Mouse (Mus musculus) MEL (cell line): ENCODE measurements around the gene Rbm18. TPM values are rescaled to one million over a fixed set of nuclear protein-coding genes. Genes with fewer than 3 reads are reported as not detected.
"Not testable (repeated sequence)": the region's sequence is repeated elsewhere in the genome, so short reads cannot be mapped to it uniquely, and the experiment has no call there.

Experiments used
- DNase-seq: peaks from one replicate; pipeline ENCODE4 v3.0.0; 2011; ENCODE audit warnings: low read depth, low spot score
- H3K27ac ChIP-seq: 2 replicates; pipeline ENCODE4 v1.5.1; 2012; ENCODE audit warnings: low read depth, mild to moderate bottlenecking, control low read depth, low read length, moderate library complexity; ENCODE audit not compliant: control insufficient read depth
- H3K27me3 ChIP-seq, 2 experiments: fragments of 150-350 bp in 1 of 2; sonication (generic) in 1 of 2; 2 replicates each; pipeline ENCODE4 v1.6.1; 2012; ENCODE audit warnings: low read length in 2 of 2, mild to moderate bottlenecking in 2 of 2, improper control_type of control experiment in 1 of 2, moderate library complexity in 1 of 2; ENCODE audit not compliant: insufficient read depth in 2 of 2, control insufficient read depth in 1 of 2
- H3K36me3 ChIP-seq, 2 experiments: 2 replicates each; pipeline ENCODE4 v1.6.1; 2012 to 2014; ENCODE audit warnings: low read length in 2 of 2, improper control_type of control experiment in 1 of 2, inconsistent platforms in 1 of 2, mild to moderate bottlenecking in 1 of 2; ENCODE audit not compliant: insufficient read depth in 2 of 2, control insufficient read depth in 1 of 2
- H3K4me1 ChIP-seq, 2 experiments: fragments of 150-350 bp in 1 of 2; sonication (generic) in 1 of 2; 2 replicates each; pipeline ENCODE4 v1.6.1; 2012; ENCODE audit warnings: low read length in 2 of 2, improper control_type of control experiment in 1 of 2, mild to moderate bottlenecking in 1 of 2; ENCODE audit not compliant: insufficient read depth in 2 of 2, control insufficient read depth in 1 of 2
- H3K4me3 ChIP-seq, 2 experiments: fragments of 150-350 bp in 1 of 2; sonication (generic) in 1 of 2; 2 replicates each; pipeline ENCODE4 v1.5.1; 2012; ENCODE audit warnings: low read depth in 2 of 2, low read length in 2 of 2, mild to moderate bottlenecking in 2 of 2, moderate library complexity in 2 of 2, control low read depth in 1 of 2, improper control_type of control experiment in 1 of 2; ENCODE audit not compliant: control insufficient read depth in 1 of 2, insufficient read depth in 1 of 2
- H3K79me2 ChIP-seq: 2 replicates; pipeline ENCODE4 v1.6.1; 2012; ENCODE audit warnings: mild to moderate bottlenecking, low read length, moderate library complexity; ENCODE audit not compliant: control insufficient read depth, poor library complexity, insufficient read depth
- H3K9ac ChIP-seq: 2 replicates; pipeline ENCODE4 v1.6.1; 2012; ENCODE audit warnings: low read depth, mild to moderate bottlenecking, control low read depth, low read length, moderate library complexity; ENCODE audit not compliant: control insufficient read depth, poor library complexity, severe bottlenecking
- H3K9me3 ChIP-seq: fragments of 150-350 bp; sonication (generic); replicated peaks from 2 replicates; pipeline ENCODE4 v1.6.1; 2012; ENCODE audit warnings: mild to moderate bottlenecking, low read length, improper control_type of control experiment, moderate library complexity; ENCODE audit not compliant: insufficient read depth
- CTCF ChIP-seq, 3 experiments: IDR thresholded peaks in 2 of 3; conservative IDR thresholded peaks in 1 of 3; 2 replicates each; pipeline ENCODE4 v1.5.1; 2011 to 2012; ENCODE audit warnings: low read length in 3 of 3, low read depth in 2 of 3, mild to moderate bottlenecking in 2 of 3, improper control_type of control experiment in 1 of 3, inconsistent platforms in 1 of 3, mixed read lengths in 1 of 3, moderate library complexity in 1 of 3; ENCODE audit not compliant: control insufficient read depth in 1 of 3, insufficient read depth in 1 of 3, poor library complexity in 1 of 3, severe bottlenecking in 1 of 3
- E2F4 ChIP-seq: IDR thresholded peaks from 2 replicates; pipeline ENCODE4 v1.6.1; 2011; ENCODE audit warnings: low read depth, low read length, improper control_type of control experiment, borderline replicate concordance
- ELF1 ChIP-seq: IDR thresholded peaks from 2 replicates; pipeline ENCODE4 v1.6.1; 2014; ENCODE audit warnings: low read depth, mild to moderate bottlenecking, inconsistent platforms, low read length, improper control_type of control experiment, moderate library complexity
- GABPA ChIP-seq: IDR thresholded peaks from 2 replicates; pipeline ENCODE4 v1.6.1; 2012; ENCODE audit warnings: low read depth, mild to moderate bottlenecking, inconsistent platforms, low read length, improper control_type of control experiment, moderate library complexity
- JUND ChIP-seq: IDR thresholded peaks from 2 replicates; pipeline ENCODE4 v1.6.1; 2011; ENCODE audit warnings: low read depth, mild to moderate bottlenecking, improper control_type of control experiment, low read length
- MAX ChIP-seq: IDR thresholded peaks from 2 replicates; pipeline ENCODE4 v1.6.1; 2011; ENCODE audit warnings: low read length, improper control_type of control experiment
- MEF2A ChIP-seq: IDR thresholded peaks from 2 replicates; pipeline ENCODE4 v1.6.1; 2014; ENCODE audit warnings: low read depth, mild to moderate bottlenecking, inconsistent platforms, low read length, improper control_type of control experiment; ENCODE audit not compliant: poor library complexity, insufficient replicate concordance, severe bottlenecking; ENCODE audit errors: extremely low read depth
- MYB ChIP-seq: IDR thresholded peaks from 2 replicates; pipeline ENCODE4 v1.6.1; 2011; ENCODE audit warnings: mild to moderate bottlenecking, low read depth, low read length, improper control_type of control experiment
- NELFE ChIP-seq: IDR thresholded peaks from 2 replicates; pipeline ENCODE4 v1.6.1; 2011; ENCODE audit warnings: low read depth, low read length, improper control_type of control experiment
- NRF1 ChIP-seq: IDR thresholded peaks from 2 replicates; pipeline ENCODE4 v1.6.1; 2014; ENCODE audit warnings: low read depth, mild to moderate bottlenecking, inconsistent platforms, low read length, improper control_type of control experiment, moderate library complexity; ENCODE audit not compliant: poor library complexity, insufficient read depth, severe bottlenecking
- POLR2A ChIP-seq, 2 experiments: IDR thresholded peaks; 2 replicates each; pipeline ENCODE4 v1.6.1; 2011 to 2012; ENCODE audit warnings: low read length in 2 of 2, mild to moderate bottlenecking in 2 of 2, control low read depth in 1 of 2, improper control_type of control experiment in 1 of 2, low read depth in 1 of 2, moderate library complexity in 1 of 2; ENCODE audit not compliant: control insufficient read depth in 1 of 2, insufficient read depth in 1 of 2, poor library complexity in 1 of 2
- POLR2AphosphoS5 ChIP-seq: IDR thresholded peaks from 2 replicates; pipeline ENCODE4 v1.6.1; 2012; ENCODE audit warnings: low read depth, borderline replicate concordance, mild to moderate bottlenecking, inconsistent platforms, low read length, moderate library complexity, mixed read lengths
- RCOR1 ChIP-seq: IDR thresholded peaks from 2 replicates; pipeline ENCODE4 v1.6.1; 2012; ENCODE audit warnings: low read depth, mild to moderate bottlenecking, inconsistent platforms, low read length, improper control_type of control experiment
- SIN3A ChIP-seq: IDR thresholded peaks from 2 replicates; pipeline ENCODE4 v1.6.1; 2012; ENCODE audit warnings: low read length, improper control_type of control experiment, inconsistent platforms
- TAL1 ChIP-seq: IDR thresholded peaks from 2 replicates; pipeline ENCODE4 v1.6.1; 2012; ENCODE audit warnings: mild to moderate bottlenecking, inconsistent platforms, low read length, moderate library complexity, mixed read lengths
- TBP ChIP-seq: IDR thresholded peaks from 2 replicates; pipeline ENCODE4 v1.8.0; 2011; ENCODE audit warnings: low read depth, low read length, improper control_type of control experiment
- UBTF ChIP-seq: IDR thresholded peaks from 2 replicates; pipeline ENCODE4 v1.6.1; 2012; ENCODE audit warnings: low read depth, mild to moderate bottlenecking, inconsistent platforms, low read length, improper control_type of control experiment, moderate library complexity, borderline replicate concordance; ENCODE audit not compliant: insufficient read depth
- USF1 ChIP-seq: IDR thresholded peaks from 2 replicates; pipeline ENCODE4 v1.6.1; 2014; ENCODE audit warnings: low read depth, mild to moderate bottlenecking, inconsistent platforms, low read length, improper control_type of control experiment, moderate library complexity
- USF2 ChIP-seq, 2 experiments: IDR thresholded peaks; 2 replicates each; pipeline ENCODE4 v1.6.1; 2011 to 2012; ENCODE audit warnings: improper control_type of control experiment in 2 of 2, low read length in 2 of 2, borderline replicate concordance in 1 of 2, inconsistent platforms in 1 of 2, low read depth in 1 of 2, mild to moderate bottlenecking in 1 of 2; ENCODE audit not compliant: insufficient read depth in 1 of 2
- ZKSCAN1 ChIP-seq: IDR thresholded peaks from 2 replicates; pipeline ENCODE4 v1.6.1; 2012; ENCODE audit warnings: low read depth, mild to moderate bottlenecking, inconsistent platforms, low read length, improper control_type of control experiment, moderate library complexity
- ZNF384 ChIP-seq: IDR thresholded peaks from 2 replicates; pipeline ENCODE4 v1.6.1; 2012; ENCODE audit warnings: low read depth, mild to moderate bottlenecking, inconsistent platforms, low read length, improper control_type of control experiment
- polyA plus RNA-seq, 2 experiments: library from polyadenylated mRNA; stranded (reverse) in 1 of 2; unstranded in 1 of 2; fragments of >175 nt in 1 of 2; fragments of >200 nt in 1 of 2; gene quantifications; 2 replicates each; pipeline versions ENCODE4 v1.2.1 to v1.2.4; 2012; ENCODE audit warnings: low replicate concordance in 2 of 2, low read depth in 1 of 2; ENCODE audit not compliant: insufficient read length in 2 of 2, insufficient read depth in 1 of 2, missing spikeins in 1 of 2
- total RNA-seq: library from RNA; depleted of rRNA; stranded (reverse); fragments of 300-350 nt; gene quantifications from 2 replicates; pipeline ENCODE4 v1.2.3, GENCODE M21; 2012

Gene Rbm18
- total and polyA plus RNA-seq, 3 experiments: 16.7 to 20.1 TPM; not detected in 1

DNA sequence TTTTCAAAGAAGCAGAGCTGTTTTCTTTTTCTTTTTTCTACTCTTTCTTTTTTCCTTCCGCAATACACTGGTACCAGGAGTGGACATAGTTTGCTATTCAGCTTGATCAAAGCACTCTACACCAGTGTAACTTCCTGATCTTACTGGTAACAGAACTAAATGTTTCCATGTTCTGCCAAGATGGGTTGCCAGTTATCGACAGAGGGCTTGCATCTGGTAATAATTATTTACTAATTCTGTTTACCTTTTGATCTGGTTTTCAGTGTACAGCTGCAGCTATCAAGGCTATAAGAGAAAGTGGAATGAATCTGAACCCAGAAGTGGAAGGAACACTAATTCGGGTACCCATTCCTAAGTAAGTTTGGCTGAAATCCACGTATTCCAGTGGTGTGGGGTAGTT is 22.8 kb upstream of the Rbm18 start:
- H3K27me3 ChIP-seq: no peaks in the 10 kb centered on the region
- no peak for DNase-seq
- H3K9ac ChIP-seq: no peak overlapping the region
- H3K79me2 ChIP-seq: no peaks in the 10 kb centered on the region
- TF ChIP-seq GABPA (no peak), TBP (no peak), ELF1 (no peak), USF2 (IDR thresholded peaks at IDR 0.05; ENCODE audit: borderline replicate concordance in 1 of 2, insufficient read depth in 1 of 2, low read depth in 1 of 2, low read length in 2 of 2) (no peak), RCOR1 (no peak), ZKSCAN1 (no peak), E2F4 (no peak), MYB (no peak), TAL1 (no peak), CTCF (IDR thresholded peaks at IDR 0.05 in 2 of 3, conservative IDR thresholded peaks at IDR 0.05 in 1 of 3; ENCODE audit: control insufficient read depth in 1 of 3, insufficient read depth in 1 of 3, low read depth in 2 of 3, low read length in 3 of 3, poor library complexity in 1 of 3, severe bottlenecking in 1 of 3) (no peak)
- no peaks in the 10 kb centered on the region for H3K4me1 ChIP-seq
- H3K9me3 ChIP-seq: no peaks in the 10 kb centered on the region
- H3K27ac ChIP-seq: no peak overlapping the region
- H3K36me3 ChIP-seq: peaks cover 0 to 4% of the 10 kb centered on the region in 2 experiments; a peak in 2 of 4 replicates
- no peak overlapping the region for H3K4me3 ChIP-seq

GRCm38 (mm10) chr2:36157461-36157860 is 20.9 kb upstream of the Rbm18 start:
- no peak for DNase-seq
- H3K4me3 ChIP-seq: no peak overlapping the region
- H3K36me3 ChIP-seq: peaks cover 0 to 8% of the 10 kb centered on the region in 2 experiments; a peak in 2 of 4 replicates
- H3K4me1 ChIP-seq: no peaks in the 10 kb centered on the region
- no peak overlapping the region for H3K27ac ChIP-seq
- H3K27me3 ChIP-seq: no peaks in the 10 kb centered on the region
- H3K79me2 ChIP-seq: no peaks in the 10 kb centered on the region
- no peaks in the 10 kb centered on the region for H3K9me3 ChIP-seq
- H3K9ac ChIP-seq: no peak overlapping the region
- no peak for TF ChIP-seq USF1
- no peak for TF ChIP-seq SIN3A
- no peak for TF ChIP-seq MAX
- no peak for TF ChIP-seq POLR2AphosphoS5
- no peak for TF ChIP-seq UBTF
- no peak for TF ChIP-seq MEF2A
- TF ChIP-seq JUND: no peak
- TF ChIP-seq ZNF384: no peak
- TF ChIP-seq USF2 (IDR thresholded peaks at IDR 0.05; ENCODE audit: borderline replicate concordance in 1 of 2, insufficient read depth in 1 of 2, low read depth in 1 of 2, low read length in 2 of 2): no peak
- TF ChIP-seq NRF1: no peak
- TF ChIP-seq E2F4: no peak
- TF ChIP-seq NELFE: no peak
- no peak for TF ChIP-seq POLR2A (IDR thresholded peaks at IDR 0.05; ENCODE audit: control insufficient read depth in 1 of 2, insufficient read depth in 1 of 2, low read depth in 1 of 2, low read length in 2 of 2, poor library complexity in 1 of 2)
- no peak for TF ChIP-seq TBP

GRCm38 (mm10) chr2:36152401-36152800 is 15.8 kb upstream of the Rbm18 start:
- not testable (repeated sequence) for DNase-seq, H3K27me3 ChIP-seq, H3K36me3 ChIP-seq, H3K27ac ChIP-seq, H3K9me3 ChIP-seq, H3K4me3 ChIP-seq, H3K9ac ChIP-seq, H3K4me1 ChIP-seq, H3K79me2 ChIP-seq
